Mouse (Mus musculus) cerebellum, adult 2 months (tissue): ENCODE data around the gene Tmem151b.

Experiments
- CTCF ChIP-seq: fragments of 200-500 bp; IDR thresholded peaks from 2 replicates; pipeline ENCODE4 v1.5.1; 2011; ENCODE audit warnings: low read depth, mild to moderate bottlenecking, control low read depth, low read length, moderate library complexity, borderline replicate concordance; ENCODE audit not compliant: insufficient read depth
- POLR2A ChIP-seq: fragments of 200-500 bp; IDR thresholded peaks from 2 replicates; pipeline ENCODE4 v1.6.1; 2011; ENCODE audit warnings: low read length, control low read depth, borderline replicate concordance; ENCODE audit not compliant: insufficient read depth

DNA sequence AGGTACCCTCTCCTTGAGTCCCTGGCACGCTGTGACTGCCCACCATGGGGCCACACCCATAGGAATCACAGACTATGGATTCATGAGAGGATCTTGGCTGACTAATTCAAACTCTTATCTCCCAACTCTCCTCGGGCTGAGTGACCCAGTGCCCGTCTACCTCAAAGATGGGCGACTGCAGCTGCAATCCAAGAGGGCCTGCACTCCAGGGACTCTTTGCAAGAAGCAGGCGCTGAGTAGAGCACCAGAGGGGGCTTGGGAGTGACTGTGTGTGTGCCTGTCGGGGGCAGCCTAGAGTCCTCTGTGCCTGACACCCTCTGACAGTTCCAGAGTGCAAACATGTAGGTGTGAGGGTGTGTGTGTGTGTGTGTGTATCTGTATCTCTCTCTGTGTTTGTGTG is 7.3 kb downstream of the Tmem151b start:
- TF ChIP-seq CTCF (no peak), POLR2A (no peak)
